Comparison of ENCODE assay signal across 13 mouse cellular contexts in the genomic region with DNA sequence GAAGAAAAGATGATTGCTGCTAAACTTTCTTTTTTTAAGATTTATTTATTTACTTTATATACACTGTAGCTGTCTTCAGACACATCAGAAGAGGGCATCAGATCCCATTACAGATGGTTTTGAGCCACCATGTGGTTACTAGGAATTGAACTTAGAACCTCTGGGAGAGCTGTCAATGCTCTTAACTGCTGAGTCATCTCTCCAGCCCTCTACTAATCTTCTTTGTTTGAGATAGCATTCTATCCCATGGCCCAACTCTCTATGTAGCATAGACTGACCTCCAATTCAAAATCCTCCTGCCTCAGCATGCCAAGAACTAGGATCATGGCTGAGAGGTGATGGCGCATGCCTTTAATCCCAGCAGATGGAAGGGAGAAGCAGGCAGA.
"Had no signal": no experiment of that assay in that cellular context is flagged by ENCODE, and none has a peak within 500 bp of the region (broad histone marks: within the 10 kb centered on the region; RNA-seq: fewer than 3 reads in every experiment).

No protein-coding gene starts in this region.

- H3K4me3 ChIP-seq: intestine, embryonic 15.5 days; limb, embryonic 13.5 days; midbrain, embryonic 15.5 days; neural tube, embryonic 12.5 days had no signal

- ATAC-seq: intestine, embryonic 15.5 days; midbrain, embryonic 15.5 days had no signal

- H3K27ac ChIP-seq: intestine, embryonic 15.5 days; limb, embryonic 13.5 days; midbrain, embryonic 15.5 days; neural tube, embryonic 12.5 days; stomach, postnatal 0 days had no signal

- H3K9me3 ChIP-seq: intestine, embryonic 15.5 days; limb, embryonic 13.5 days; midbrain, embryonic 15.5 days; neural tube, embryonic 12.5 days had no signal

- H3K9ac ChIP-seq: intestine, embryonic 15.5 days; limb, embryonic 13.5 days; midbrain, embryonic 15.5 days; neural tube, embryonic 12.5 days had no signal

- H3K27me3 ChIP-seq: intestine, embryonic 15.5 days; limb, embryonic 13.5 days; midbrain, embryonic 15.5 days; neural tube, embryonic 12.5 days had no signal

- H3K36me3 ChIP-seq: midbrain, embryonic 15.5 days had no signal

- H3K4me2 ChIP-seq: intestine, embryonic 15.5 days; limb, embryonic 13.5 days; midbrain, embryonic 11.5 days; midbrain, embryonic 15.5 days; neural tube, embryonic 12.5 days had no signal

- DNase-seq: kidney, adult 8-10 months; kidney, postnatal 25 days; layer of hippocampus, adult 9-11 months; left cerebral cortex, postnatal 4 days; lung, adult 18-20 months; retina, postnatal 1 day; thymus, postnatal 4 days had no signal
